Mouse (Mus musculus) CD4-positive, CD25-positive, alpha-beta regulatory T cell, adult 2 months (primary cell): ENCODE results near the gene Fbxw24.
"Not testable (repeated sequence)": the region's sequence is repeated elsewhere in the genome, so short reads cannot be mapped to it uniquely, and the experiment has no call there.

Source experiments
- DNase-seq: peaks from one replicate; pipeline ENCODE4 v3.0.0-alpha.2; 2012; ENCODE audit warnings: low read depth, low spot score

Fbxw24 gene

GRCm38 (mm10) chr9:109625957-109626356 lies at the start of gene Fbxw24:
TSS of gene Fbxw24 (minus strand) at chr9:109626057.
- DNase-seq = not testable (repeated sequence)

GRCm38 (mm10) chr9:109664552-109664951 lies 38.7 kb upstream of the Fbxw24 start, which contains the start of gene Fbxw25:
TSS of gene Fbxw25 (minus strand) at chr9:109664652.
- DNase-seq = not testable (repeated sequence)

- DNase-seq = peak; percentile 5
These were observed 19.0 kb downstream of the Fbxw24 start for GRCm38 (mm10) chr9:109606837-109607236.

- peak; percentile 18 for DNase-seq
These were observed 23.7 kb downstream of the Fbxw24 start for GRCm38 (mm10) chr9:109602128-109602527.

GRCm38 (mm10) chr9:109597226-109597625 lies 28.6 kb downstream of the Fbxw24 start:
- DNase-seq = no peak

GRCm38 (mm10) chr9:109594866-109595265 lies 31.0 kb downstream of the Fbxw24 start:
- no peak for DNase-seq

GRCm38 (mm10) chr9:109568162-109568561 lies 57.7 kb downstream of the Fbxw24 start, which contains the start of gene Fbxw15:
TSS of gene Fbxw15 (minus strand) at chr9:109568262.
- DNase-seq = not testable (repeated sequence)

GRCm38 (mm10) chr9:109565546-109565945 lies 60.3 kb downstream of the Fbxw24 start:
- DNase-seq = no peak

- DNase-seq = not testable (repeated sequence)
These were observed 63.8 kb downstream of the Fbxw24 start for GRCm38 (mm10) chr9:109562106-109562505.

GRCm38 (mm10) chr9:109552483-109552882 lies 73.4 kb downstream of the Fbxw24 start:
- no peak for DNase-seq
